Mouse (Mus musculus) CH12.LX (cell line): ENCODE data around the gene Apon.
"Not testable (repeated sequence)": the region's sequence is repeated elsewhere in the genome, so short reads cannot be mapped to it uniquely, and the experiment has no call there.

ENCODE experiments used
- CTCF ChIP-seq, 2 experiments: IDR thresholded peaks in 1 of 2; conservative IDR thresholded peaks in 1 of 2; 2 replicates each; pipeline ENCODE4 v1.5.1; 2011 to 2012; ENCODE audit warnings: low read depth in 2 of 2, low read length in 2 of 2, improper control_type of control experiment in 1 of 2, inconsistent platforms in 1 of 2, mild to moderate bottlenecking in 1 of 2, moderate library complexity in 1 of 2
- EP300 ChIP-seq: IDR thresholded peaks from 2 replicates; pipeline ENCODE4 v1.6.1; 2011; ENCODE audit warnings: low read length, improper control_type of control experiment
- HCFC1 ChIP-seq: IDR thresholded peaks from 2 replicates; pipeline ENCODE4 v1.6.1; 2012; ENCODE audit warnings: low read depth, mild to moderate bottlenecking, inconsistent platforms, low read length, improper control_type of control experiment
- JUN ChIP-seq: IDR thresholded peaks from 2 replicates; pipeline ENCODE4 v1.6.1; 2011; ENCODE audit warnings: low read depth, mild to moderate bottlenecking, low read length, improper control_type of control experiment, moderate library complexity; ENCODE audit not compliant: insufficient read depth
- MAX ChIP-seq: IDR thresholded peaks from 2 replicates; pipeline ENCODE4 v1.6.1; 2011; ENCODE audit warnings: low read length, improper control_type of control experiment
- POLR2A ChIP-seq: IDR thresholded peaks from 2 replicates; pipeline ENCODE4 v1.6.1; 2011; ENCODE audit warnings: low read depth, mild to moderate bottlenecking, improper control_type of control experiment, low read length
- TBP ChIP-seq: conservative IDR thresholded peaks from 2 replicates; pipeline ENCODE4 v1.6.1; 2011; ENCODE audit warnings: low read depth, low read length, improper control_type of control experiment
- TCF12 ChIP-seq: IDR thresholded peaks from 2 replicates; pipeline ENCODE4 v1.6.1; 2014; ENCODE audit warnings: low read depth, mild to moderate bottlenecking, inconsistent platforms, low read length, improper control_type of control experiment
- UBTF ChIP-seq: IDR thresholded peaks from 2 replicates; pipeline ENCODE4 v1.6.1; 2012; ENCODE audit warnings: low read depth, mild to moderate bottlenecking, inconsistent platforms, low read length, improper control_type of control experiment, moderate library complexity

DNA sequence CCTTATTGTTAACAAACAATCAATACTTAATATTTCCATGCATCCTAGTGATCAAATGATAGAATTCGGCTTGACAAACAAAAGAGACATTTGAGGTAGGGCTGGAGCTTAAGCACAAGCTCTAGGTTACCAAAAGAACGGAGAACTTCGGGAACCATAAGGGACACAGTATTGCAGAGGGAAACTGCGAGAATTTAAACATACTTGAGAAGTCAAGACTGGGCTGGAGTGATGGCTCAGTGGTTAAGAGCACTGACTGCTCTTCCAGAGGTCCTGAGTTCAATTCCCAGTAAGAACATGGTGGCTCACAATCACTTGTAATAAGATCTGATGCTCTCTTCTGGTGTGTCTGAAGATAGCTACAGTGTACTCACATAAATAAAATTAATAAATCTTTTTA lies 39.8 kb upstream of the Apon start:
- not testable (repeated sequence) for TF ChIP-seq CTCF (conservative IDR thresholded peaks at IDR 0.05 in 1 of 2, IDR thresholded peaks at IDR 0.05 in 1 of 2; ENCODE audit: low read depth in 2 of 2, low read length in 2 of 2); POLR2A; TCF12; EP300; UBTF; MAX; HCFC1; JUN
- peak; percentile 92 for TF ChIP-seq TBP
